20 mouse cellular contexts compared by ENCODE assay signal in the genomic region with DNA sequence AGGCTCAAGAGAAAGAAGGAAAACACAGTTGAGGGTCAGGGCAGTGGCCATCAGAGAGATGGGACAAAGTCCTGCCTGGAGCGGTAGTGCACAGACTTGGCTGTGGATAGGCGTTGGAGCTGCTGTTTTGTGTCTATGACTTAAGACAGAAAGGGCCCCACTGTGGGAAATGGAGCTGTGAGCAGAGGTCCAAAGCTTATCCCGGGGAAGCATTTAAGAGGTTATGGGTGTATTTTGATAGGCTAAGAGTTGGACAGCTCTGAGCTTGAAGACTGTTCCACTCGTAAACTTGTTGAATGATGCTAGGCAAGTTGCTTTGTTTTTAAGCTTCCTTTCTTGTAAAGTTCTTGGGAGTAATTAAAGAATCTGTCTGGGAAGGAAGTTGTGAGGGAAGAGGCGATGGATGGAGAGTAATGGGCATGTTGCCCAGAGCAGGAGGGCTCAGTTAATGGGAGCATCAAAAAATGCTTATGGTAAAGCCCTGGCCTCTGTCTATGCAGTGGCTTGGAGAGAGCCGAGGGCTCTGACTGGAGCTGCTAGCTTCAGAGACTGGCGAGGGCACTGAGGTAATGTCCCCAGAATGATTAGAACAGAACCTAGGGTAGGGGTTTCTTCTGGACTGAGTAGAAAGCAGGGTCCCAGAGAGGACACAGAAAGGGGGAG. TPM values are rescaled to one million over a fixed set of nuclear protein-coding genes. Genes with fewer than 3 reads are reported as not detected.
DNase-seq lines count a peak whose midpoint lies in the region; ATAC-seq and TF ChIP-seq lines count a peak whose summit lies in the region.
"Had no signal": no experiment of that assay in that cellular context is flagged by ENCODE, and none has a peak within 500 bp of the region (broad histone marks: within the 10 kb centered on the region; RNA-seq: fewer than 3 reads in every experiment).

No protein-coding gene starts in this region.

- H3K4me2 ChIP-seq in intestine, embryonic 15.5 days (replicated peaks) = no peak overlapping the region
- H3K4me2 ChIP-seq in intestine, embryonic 16.5 days (ENCODE audit: low read depth, low read length) = no peak overlapping the region
- H3K4me2 ChIP-seq in lung, embryonic 15.5 days = no peak overlapping the region
- no peak overlapping the region for H3K4me2 ChIP-seq in kidney, postnatal 0 days (ENCODE audit: low read length)
- H3K4me2 ChIP-seq in limb, embryonic 14.5 days (replicated peaks; ENCODE audit: low read depth, low read length, severe bottlenecking) = no peak overlapping the region
- H3K4me2 ChIP-seq in liver, postnatal 0 days (ENCODE audit: low read depth, low read length) = no peak overlapping the region
- H3K4me2 ChIP-seq: hindbrain, embryonic 14.5 days; liver, embryonic 11.5 days; neural tube, embryonic 12.5 days had no signal

- H3K9me3 ChIP-seq in intestine, embryonic 15.5 days = no peaks in the 10 kb centered on the region
- no peaks in the 10 kb centered on the region for H3K9me3 ChIP-seq in intestine, embryonic 16.5 days (ENCODE audit: control insufficient read depth, low read length)
- no peaks in the 10 kb centered on the region for H3K9me3 ChIP-seq in lung, embryonic 15.5 days
- no peaks in the 10 kb centered on the region for H3K9me3 ChIP-seq in kidney, postnatal 0 days (replicated peaks; ENCODE audit: low read length)
- no peaks in the 10 kb centered on the region for H3K9me3 ChIP-seq in limb, embryonic 14.5 days (ENCODE audit: control insufficient read depth, low read length)
- no peaks in the 10 kb centered on the region for H3K9me3 ChIP-seq in liver, postnatal 0 days (ENCODE audit: low read length)
- H3K9me3 ChIP-seq: neural tube, embryonic 12.5 days had no signal

- TF ChIP-seq EP300 in liver, postnatal 0 days (IDR thresholded peaks at IDR 0.05; ENCODE audit: low read depth) = no peak

- no peaks in the 10 kb centered on the region for H3K27me3 ChIP-seq in intestine, embryonic 15.5 days (replicated peaks)
- no peaks in the 10 kb centered on the region for H3K27me3 ChIP-seq in intestine, embryonic 16.5 days (replicated peaks; ENCODE audit: control insufficient read depth, insufficient read depth, low read length)
- H3K27me3 ChIP-seq in lung, embryonic 15.5 days = no peaks in the 10 kb centered on the region
- no peaks in the 10 kb centered on the region for H3K27me3 ChIP-seq in kidney, postnatal 0 days (ENCODE audit: insufficient read depth, low read length)
- no peaks in the 10 kb centered on the region for H3K27me3 ChIP-seq in limb, embryonic 14.5 days (ENCODE audit: control insufficient read depth, insufficient read depth, low read length)
- no peaks in the 10 kb centered on the region for H3K27me3 ChIP-seq in liver, postnatal 0 days (ENCODE audit: insufficient read depth, low read length)
- H3K27me3 ChIP-seq: neural tube, embryonic 12.5 days had no signal

- TF ChIP-seq POLR2A in limb, embryonic 14.5 days (IDR thresholded peaks at IDR 0.05; ENCODE audit: borderline replicate concordance, extremely low read depth, insufficient read depth, insufficient read length) = no peak

- H3K4me1 ChIP-seq in intestine, embryonic 15.5 days (replicated peaks) = no peaks in the 10 kb centered on the region
- H3K4me1 ChIP-seq in intestine, embryonic 16.5 days (ENCODE audit: control insufficient read depth, insufficient read depth, low read length) = peaks cover 7% of the 10 kb centered on the region; the same call in 1 of the 2 replicates
- peaks cover 27% of the 10 kb centered on the region for H3K4me1 ChIP-seq in lung, embryonic 15.5 days
- H3K4me1 ChIP-seq in kidney, postnatal 0 days (replicated peaks; ENCODE audit: insufficient read depth, low read length) = no peaks in the 10 kb centered on the region; the same call in 1 of the 2 replicates
- H3K4me1 ChIP-seq in limb, embryonic 14.5 days (ENCODE audit: control insufficient read depth, insufficient read depth, low read length) = peaks cover 5% of the 10 kb centered on the region
- H3K4me1 ChIP-seq in liver, postnatal 0 days (ENCODE audit: insufficient read depth) = no peaks in the 10 kb centered on the region
- H3K4me1 ChIP-seq: neural tube, embryonic 12.5 days had no signal

- H3K36me3 ChIP-seq in intestine, embryonic 15.5 days = no peaks in the 10 kb centered on the region
- H3K36me3 ChIP-seq in intestine, embryonic 16.5 days (ENCODE audit: control insufficient read depth, insufficient read depth, low read length) = no peaks in the 10 kb centered on the region
- no peaks in the 10 kb centered on the region; the same call in 1 of the 2 replicates for H3K36me3 ChIP-seq in lung, embryonic 15.5 days
- no peaks in the 10 kb centered on the region for H3K36me3 ChIP-seq in kidney, postnatal 0 days (ENCODE audit: insufficient read depth, low read length)
- H3K36me3 ChIP-seq in limb, embryonic 14.5 days (ENCODE audit: control insufficient read depth, insufficient read depth, low read length) = no peaks in the 10 kb centered on the region
- 0 out of 2 replicates have a peak, but pooled peaks cover 5% of the 10 kb centered on the region for H3K36me3 ChIP-seq in liver, postnatal 0 days (replicated peaks; ENCODE audit: insufficient read depth, low read length)
- H3K36me3 ChIP-seq: neural tube, embryonic 12.5 days had no signal

- 73% methylated on average over 7 of the region's 7 CpGs for WGBS in intestine, embryonic 15.5 days
- 76% methylated on average over 7 of the region's 7 CpGs for WGBS in intestine, embryonic 16.5 days
- 53% methylated on average over 7 of the region's 7 CpGs for WGBS in lung, embryonic 15.5 days
- 45% methylated on average over 7 of the region's 7 CpGs for WGBS in kidney, postnatal 0 days
- 54% methylated on average over 7 of the region's 7 CpGs for WGBS in limb, embryonic 14.5 days
- 64% methylated on average over 7 of the region's 7 CpGs for WGBS in liver, postnatal 0 days (ENCODE audit: insufficient replicate concordance)

- H3K9ac ChIP-seq in intestine, embryonic 15.5 days = no peak overlapping the region
- no peak overlapping the region for H3K9ac ChIP-seq in intestine, embryonic 16.5 days (ENCODE audit: low read depth, low read length)
- no peak overlapping the region for H3K9ac ChIP-seq in lung, embryonic 15.5 days
- H3K9ac ChIP-seq in kidney, postnatal 0 days (ENCODE audit: low read depth, low read length) = no peak overlapping the region
- H3K9ac ChIP-seq in limb, embryonic 14.5 days (ENCODE audit: low read depth, low read length, severe bottlenecking) = no peak overlapping the region
- no peak overlapping the region for H3K9ac ChIP-seq in liver, postnatal 0 days (replicated peaks)
- H3K9ac ChIP-seq: forebrain, postnatal 0 days; hindbrain, embryonic 14.5 days; neural tube, embryonic 12.5 days had no signal

- no peak for DNase-seq in lung, postnatal 25 days (ENCODE audit: low spot score)
- peak; percentile 87 for DNase-seq in kidney, postnatal 0 days (ENCODE audit: low spot score)
- no peak for DNase-seq in limb, embryonic 14.5 days (ENCODE audit: low spot score)
- DNase-seq in liver, postnatal 0 days = no peak
- DNase-seq: cerebellum, adult 18-20 months; forebrain, postnatal 0 days; gastrocnemius, postnatal 25 days; heart, adult 18-20 months; heart, postnatal 4 days; layer of hippocampus, adult 9-11 months; lung, adult 18-20 months; midbrain, embryonic 14.5 days; right cerebral cortex, postnatal 14 days had no signal

- no peak for TF ChIP-seq CTCF in kidney, postnatal 0 days (IDR thresholded peaks at IDR 0.05; ENCODE audit: low read depth)
- no peak for TF ChIP-seq CTCF in liver, postnatal 0 days (IDR thresholded peaks at IDR 0.05; ENCODE audit: low read depth)

- 0 out of 2 replicates have a peak, but pooled peaks have one; percentile 36 for ATAC-seq in intestine, embryonic 15.5 days
- no peak for ATAC-seq in intestine, embryonic 16.5 days
- ATAC-seq in lung, embryonic 15.5 days (ENCODE audit: borderline replicate concordance, extremely low read depth, low FRiP score, low TSS enrichment) = peak; percentile 53; the same call in 1 of the 2 replicates
- no peak; the same call in 1 of the 2 replicates for ATAC-seq in kidney, postnatal 0 days (replicated peaks; ENCODE audit: low FRiP score, low read depth)
- peak; percentile 59; the same call in 1 of the 2 replicates for ATAC-seq in limb, embryonic 14.5 days (ENCODE audit: low FRiP score, low read depth)
- ATAC-seq in liver, postnatal 0 days = no peak
- ATAC-seq: forebrain, postnatal 0 days; inflammation-experienced regulatory T-cells, adult 6 months had no signal

- no peak overlapping the region for H3K27ac ChIP-seq in intestine, embryonic 15.5 days
- H3K27ac ChIP-seq in intestine, embryonic 16.5 days (ENCODE audit: low read length) = no peak overlapping the region
- H3K27ac ChIP-seq in lung, embryonic 15.5 days = peak overlapping the region; percentile 27
- 0 out of 2 replicates have a peak overlapping the region, but pooled peaks have one; percentile 19 for H3K27ac ChIP-seq in kidney, postnatal 0 days
- H3K27ac ChIP-seq in limb, embryonic 14.5 days (replicated peaks; ENCODE audit: low read depth, low read length) = no peak overlapping the region
- no peak overlapping the region for H3K27ac ChIP-seq in liver, postnatal 0 days (ENCODE audit: low read depth)
- H3K27ac ChIP-seq: hindbrain, embryonic 14.5 days; neural tube, embryonic 12.5 days had no signal

- H3K4me3 ChIP-seq in intestine, embryonic 15.5 days (replicated peaks) = no peak overlapping the region
- H3K4me3 ChIP-seq in intestine, embryonic 16.5 days (ENCODE audit: low read length) = no peak overlapping the region
- no peak overlapping the region for H3K4me3 ChIP-seq in lung, embryonic 15.5 days
- H3K4me3 ChIP-seq in kidney, postnatal 0 days (replicated peaks; ENCODE audit: low read depth, low read length) = no peak overlapping the region
- H3K4me3 ChIP-seq in limb, embryonic 14.5 days (replicated peaks; ENCODE audit: low read length) = no peak overlapping the region
- H3K4me3 ChIP-seq in liver, postnatal 0 days (ENCODE audit: low read depth, low read length) = no peak overlapping the region
- H3K4me3 ChIP-seq: neural tube, embryonic 12.5 days had no signal

RNA-seq across cellular contexts. Expression of gene Rab6b, which starts 39.9 kb away (rescaled TPM):
- polyA plus RNA-seq in intestine, embryonic 15.5 days (2015; fragmentation: Nextera tagmentation; extraction: Ambion mirVana) = 5.7 and 5.9 TPM in 2 replicates
- polyA plus RNA-seq in intestine, embryonic 16.5 days (2015; fragmentation: Nextera tagmentation; extraction: Ambion mirVana) = 4.5 TPM in 2 replicates
- polyA plus RNA-seq in lung, embryonic 15.5 days (2015; fragmentation: Nextera tagmentation; extraction: Ambion mirVana) = 3.8 and 4.3 TPM in 2 replicates
- 7.3 and 8.7 TPM in 2 replicates for polyA plus RNA-seq in kidney, postnatal 0 days (2015; fragmentation: Nextera tagmentation; extraction: Ambion mirVana)
- polyA plus RNA-seq in limb, embryonic 14.5 days (2012; rRNA removed) = 8.1 and 9.6 TPM in 2 replicates
- 3.5 and 4.2 TPM in 2 replicates for polyA plus RNA-seq in limb, embryonic 14.5 days (2014; fragmentation: Nextera tagmentation; extraction: Ambion mirVana)
- polyA plus RNA-seq in liver, postnatal 0 days (2015; fragmentation: Nextera tagmentation; extraction: Ambion mirVana) = 0.25 and 0.26 TPM in 2 replicates

Comparison
In these comparisons a context has a peak if more than half of its experiments do, and no peak if none do; other contexts are left out.
1. ATAC-seq: peak in intestine, embryonic 15.5 days (single experiment), lung, embryonic 15.5 days (single experiment) and limb, embryonic 14.5 days (single experiment); none in intestine, embryonic 16.5 days (single experiment), kidney, postnatal 0 days (single experiment) and liver, postnatal 0 days (single experiment).
2. H3K27ac ChIP-seq: peak in lung, embryonic 15.5 days (single experiment) and kidney, postnatal 0 days (single experiment); none in intestine, embryonic 15.5 days (single experiment), intestine, embryonic 16.5 days (single experiment), limb, embryonic 14.5 days (single experiment) and liver, postnatal 0 days (single experiment).